Mouse (Mus musculus) c-Kit-positive CD71-positive TER-119-positive erythroid progenitor cells, embryonic 14.5 days (primary cell): ENCODE data around the gene RPS10-NUDT3.

Source experiments
- DNase-seq: peaks from one replicate; pipeline ENCODE4 v3.0.0-alpha.2; 2013; ENCODE audit warnings: low spot score

RPS10-NUDT3 gene

DNA sequence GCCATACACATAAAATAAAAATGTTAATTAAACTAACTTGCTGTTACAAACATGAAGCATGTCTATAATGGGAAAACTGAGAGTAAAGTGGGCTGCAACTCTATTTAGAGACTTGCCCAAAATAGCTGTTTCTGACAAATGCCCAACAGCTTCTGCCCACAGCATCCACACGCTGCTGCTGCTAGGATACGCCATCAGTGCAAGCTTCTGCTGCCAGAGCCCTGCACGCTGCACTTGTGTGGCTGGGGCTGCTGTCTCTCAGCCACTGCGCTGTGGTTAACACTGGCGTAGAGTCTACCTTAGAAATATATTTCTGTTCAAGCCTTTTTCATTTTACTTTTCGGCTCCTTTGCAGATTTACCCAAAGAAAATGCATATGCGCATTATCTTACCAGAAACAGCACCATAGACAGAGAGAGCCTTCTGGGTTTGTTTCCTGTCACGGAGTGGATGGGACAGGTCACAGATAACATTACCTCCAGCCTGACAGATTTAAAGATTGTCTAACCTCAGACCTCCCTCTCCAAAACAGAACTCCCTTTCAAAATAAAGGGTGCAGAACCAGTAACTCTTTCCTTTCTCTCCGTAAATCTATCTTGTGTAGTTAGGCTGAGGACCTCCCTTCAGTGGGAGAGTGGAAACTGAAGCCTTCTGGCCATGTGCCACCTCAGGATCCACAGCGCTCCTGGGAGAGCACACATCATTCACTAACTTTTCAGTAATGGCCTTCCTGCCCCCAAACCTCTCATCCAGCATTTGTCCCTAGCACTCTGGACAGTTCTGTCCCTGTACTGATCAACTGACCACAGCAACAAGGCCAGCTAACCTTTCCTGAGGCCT is 24.1 kb downstream of the RPS10-NUDT3 start:
- DNase-seq: no peak

GRCm38 (mm10) chr17:27609576-27609975 is 25.4 kb downstream of the RPS10-NUDT3 start:
- DNase-seq: no peak

DNA sequence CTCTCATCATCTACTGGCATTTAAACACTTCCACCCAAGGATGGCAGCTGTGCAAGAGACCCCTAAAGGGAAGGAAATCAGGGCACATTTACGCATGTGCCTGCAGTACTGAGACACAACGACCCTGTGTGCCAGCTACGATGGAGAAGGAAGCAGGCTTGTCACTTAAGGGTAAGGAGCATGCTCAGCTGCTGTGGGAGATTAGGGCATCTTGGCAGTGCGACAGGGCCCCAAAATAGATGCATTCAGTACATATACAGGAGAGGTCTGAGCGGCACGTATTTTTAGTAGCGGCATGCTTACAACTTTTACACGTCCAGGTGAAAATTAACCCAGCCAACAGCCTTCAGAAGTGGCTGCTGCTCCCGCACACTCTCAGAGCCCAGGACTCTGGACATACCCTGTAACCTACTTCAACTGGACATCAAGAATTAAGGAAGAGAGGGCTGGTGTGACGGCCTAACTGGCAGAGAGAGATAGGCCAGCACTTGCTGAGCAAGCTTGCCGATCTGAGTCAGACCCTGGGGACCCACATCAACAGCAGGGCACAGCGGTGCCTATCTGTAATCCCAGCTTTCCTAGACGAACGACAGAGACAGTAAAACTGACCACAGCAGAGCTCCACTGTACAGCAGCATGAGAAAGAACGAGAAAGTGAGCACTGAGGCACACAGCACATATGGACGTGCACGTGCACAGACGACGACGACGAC is 31.3 kb downstream of the RPS10-NUDT3 start:
- DNase-seq: no peak

DNA sequence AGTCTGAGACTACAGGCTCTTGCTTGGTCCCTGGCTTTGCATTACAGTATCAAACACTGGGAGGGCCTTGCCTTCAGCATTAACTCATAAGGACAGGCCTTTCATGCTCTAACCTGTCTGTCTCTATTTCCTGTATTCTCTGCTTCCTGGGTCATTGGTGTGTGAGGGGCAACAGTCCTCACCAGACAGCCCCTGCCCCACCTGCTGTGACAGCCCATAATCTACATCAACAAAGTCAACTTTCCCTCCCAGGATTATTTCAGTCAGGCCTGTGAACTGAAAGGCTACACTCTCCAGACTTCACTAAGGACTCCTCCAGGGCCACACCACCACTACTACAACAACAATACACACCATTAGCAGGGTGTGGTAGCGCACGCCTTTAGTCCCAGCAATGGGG is 32.0 kb downstream of the RPS10-NUDT3 start:
- no peak for DNase-seq

DNA sequence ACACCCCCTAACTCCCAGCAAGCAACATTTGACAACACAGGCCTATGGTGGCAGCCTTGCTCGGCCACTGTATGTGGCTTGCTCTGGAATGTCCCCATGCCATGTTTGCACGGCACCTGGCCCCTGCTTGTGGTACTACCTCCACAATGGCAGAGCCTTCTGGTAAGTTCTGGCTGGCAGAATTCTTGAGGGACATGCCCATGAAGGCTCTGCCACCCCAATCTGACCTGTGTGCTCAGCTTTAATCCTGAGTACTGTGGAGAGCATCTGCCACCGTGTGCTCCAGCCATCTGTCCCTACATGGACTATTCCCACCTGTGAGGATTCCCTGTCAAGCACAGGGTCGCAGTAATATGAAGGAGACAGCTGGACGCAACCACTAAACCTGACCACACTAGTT is 34.2 kb downstream of the RPS10-NUDT3 start:
- no peak for DNase-seq

GRCm38 (mm10) chr17:27600286-27600685 is 34.7 kb downstream of the RPS10-NUDT3 start:
- DNase-seq: no peak

- DNase-seq: no peak
Observed at GRCm38 (mm10) chr17:27596376-27597190, 38.4 kb downstream of the RPS10-NUDT3 start.

GRCm38 (mm10) chr17:27595659-27596375 is 39.2 kb downstream of the RPS10-NUDT3 start:
- no peak for DNase-seq

DNA sequence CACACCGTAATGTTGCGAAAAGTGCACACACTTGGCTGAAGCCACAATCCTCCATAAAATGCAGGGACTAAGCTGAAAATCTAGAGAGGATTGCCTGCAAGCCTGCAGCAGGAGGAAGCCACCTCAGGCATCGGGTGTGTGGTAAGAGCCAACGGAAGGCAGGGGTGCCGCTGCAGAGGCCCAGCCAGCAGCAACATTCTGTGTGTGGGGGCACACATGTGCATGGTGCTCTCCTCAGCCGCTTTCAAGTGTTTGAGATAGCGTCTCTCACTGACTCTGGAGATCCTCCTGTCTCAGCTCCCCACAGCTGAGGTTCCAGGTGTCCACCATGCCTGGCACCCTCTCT is 42.5 kb downstream of the RPS10-NUDT3 start:
- DNase-seq: no peak

- no peak for DNase-seq
Observed at GRCm38 (mm10) chr17:27591826-27592564, 43.0 kb downstream of the RPS10-NUDT3 start.

DNA sequence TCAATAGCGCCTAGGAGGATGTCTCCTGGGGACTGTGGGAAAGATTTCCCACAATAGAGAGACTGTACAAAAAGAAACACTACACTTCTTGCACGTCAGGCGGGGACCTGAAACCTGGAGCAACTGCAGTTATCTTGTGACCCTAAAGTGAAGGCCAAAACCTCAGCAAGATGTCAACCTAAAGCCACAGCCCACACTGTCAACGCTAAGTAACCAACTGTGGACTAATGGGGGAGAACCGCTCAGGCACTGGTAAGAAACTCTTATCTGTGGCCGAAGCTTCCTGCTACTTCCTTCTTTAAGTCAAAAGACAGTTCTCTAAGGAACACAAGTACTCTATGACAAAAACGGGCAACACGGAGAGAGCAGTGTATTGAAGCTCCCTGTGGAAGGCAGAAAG is 46.8 kb downstream of the RPS10-NUDT3 start:
- DNase-seq: no peak

GRCm38 (mm10) chr17:27587252-27587651 is 47.8 kb downstream of the RPS10-NUDT3 start:
- DNase-seq: no peak

GRCm38 (mm10) chr17:27586661-27587060 is 48.4 kb downstream of the RPS10-NUDT3 start:
- no peak for DNase-seq

- DNase-seq: no peak
Observed at GRCm38 (mm10) chr17:27583185-27583894, 51.7 kb downstream of the RPS10-NUDT3 start.

GRCm38 (mm10) chr17:27580392-27581068 is 54.5 kb downstream of the RPS10-NUDT3 start:
- peak; percentile 44 for DNase-seq

DNA sequence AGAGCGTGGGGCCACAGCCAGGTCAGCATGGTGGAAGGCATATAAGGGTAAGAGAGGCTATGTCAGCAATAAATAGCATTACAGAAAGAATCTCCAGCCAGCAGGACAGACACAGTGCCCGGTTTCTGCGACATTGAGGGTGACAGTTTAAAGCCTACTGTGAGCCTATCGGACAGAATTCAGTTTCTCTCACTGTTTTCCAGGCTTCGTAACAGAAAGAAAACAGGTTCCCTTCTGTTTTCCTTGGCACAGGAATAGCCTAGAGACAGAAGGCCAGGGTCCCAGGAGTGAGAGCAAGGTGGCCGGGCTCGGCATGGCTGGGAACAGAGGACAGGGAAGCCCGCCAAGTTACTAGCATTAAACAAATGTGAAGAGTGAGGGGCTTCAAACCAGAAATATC is 55.2 kb downstream of the RPS10-NUDT3 start:
- no peak for DNase-seq

- DNase-seq: no peak
Observed at GRCm38 (mm10) chr17:27578487-27578886, 56.5 kb downstream of the RPS10-NUDT3 start.

DNA sequence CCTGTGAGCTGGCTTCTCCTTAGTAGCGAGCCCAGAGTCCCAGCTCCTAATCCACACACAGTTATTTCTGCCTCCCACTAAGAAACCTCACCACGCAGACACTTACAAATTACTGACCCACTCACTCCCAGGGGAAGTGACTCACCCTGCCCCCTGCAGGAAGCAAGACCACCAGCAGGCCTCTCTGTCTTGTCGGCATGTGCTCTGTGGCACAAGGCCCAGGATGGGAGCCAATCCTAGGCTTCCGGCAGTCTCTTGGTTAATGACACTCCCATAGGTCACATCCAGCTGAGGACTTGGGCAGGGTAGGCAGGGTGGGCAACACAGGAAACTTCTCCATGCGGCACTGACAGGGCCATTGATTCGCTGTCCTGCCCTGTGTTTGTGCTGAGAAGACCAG is 57.6 kb downstream of the RPS10-NUDT3 start:
- no peak for DNase-seq

GRCm38 (mm10) chr17:27576056-27576455 is 59.0 kb downstream of the RPS10-NUDT3 start:
- DNase-seq: no peak
